Mouse (Mus musculus): ENCODE data around the gene Olfr324. TPM values are rescaled to one million over a fixed set of nuclear protein-coding genes. Genes with fewer than 3 reads are reported as not detected.

Gene Olfr324
- polyA plus RNA-seq, 1 experiment: not detected

DNA sequence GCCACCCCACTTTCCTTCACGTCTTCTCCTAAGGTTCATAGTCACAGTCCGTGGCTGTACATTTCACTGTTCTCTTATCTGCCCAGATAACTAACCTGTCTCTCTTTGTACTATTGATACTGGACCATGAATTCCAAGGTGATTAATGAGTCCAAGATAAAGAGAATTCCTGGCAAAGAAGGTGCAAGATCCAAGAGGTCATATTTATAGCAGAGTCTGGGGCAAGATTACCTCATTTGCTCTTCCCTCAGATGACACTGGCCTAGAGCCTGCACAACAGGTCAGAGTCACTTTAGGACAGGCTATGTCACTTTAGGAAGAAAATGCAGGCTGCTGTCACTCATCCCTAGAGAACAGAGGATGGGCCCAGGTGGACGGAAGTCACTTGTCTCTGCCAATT is 10.3 kb downstream of the Olfr324 start:
- no peak overlapping the region for H3K27ac ChIP-seq (ENCODE audit: insufficient read depth, low read length)
- TF ChIP-seq CTCF (IDR thresholded peaks at IDR 0.05; ENCODE audit: low read depth, low read length): no peak
- no peak for TF ChIP-seq EP300 (IDR thresholded peaks at IDR 0.05; ENCODE audit: insufficient read depth, low read depth, low read length)
- no peak for TF ChIP-seq POLR2A (IDR thresholded peaks at IDR 0.05; ENCODE audit: insufficient read depth, low read length)
- H3K36me3 ChIP-seq (ENCODE audit: control insufficient read depth, insufficient read depth, low read length, poor library complexity, severe bottlenecking): no peaks in the 10 kb centered on the region
- H3K4me1 ChIP-seq (ENCODE audit: control insufficient read depth, insufficient read depth, low read length): no peaks in the 10 kb centered on the region
- no peak overlapping the region for H3K4me3 ChIP-seq (ENCODE audit: low read depth, low read length)
- no peaks in the 10 kb centered on the region for H3K9me3 ChIP-seq (replicated peaks; ENCODE audit: control insufficient read depth, insufficient read depth, low read length, poor library complexity, severe bottlenecking)
- no peak overlapping the region for H3K9ac ChIP-seq (ENCODE audit: low read depth, poor library complexity, severe bottlenecking)
- no peaks in the 10 kb centered on the region; the same call in 1 of the 2 replicates for H3K27me3 ChIP-seq (ENCODE audit: control insufficient read depth, insufficient read depth, low read length, poor library complexity, severe bottlenecking)

DNA sequence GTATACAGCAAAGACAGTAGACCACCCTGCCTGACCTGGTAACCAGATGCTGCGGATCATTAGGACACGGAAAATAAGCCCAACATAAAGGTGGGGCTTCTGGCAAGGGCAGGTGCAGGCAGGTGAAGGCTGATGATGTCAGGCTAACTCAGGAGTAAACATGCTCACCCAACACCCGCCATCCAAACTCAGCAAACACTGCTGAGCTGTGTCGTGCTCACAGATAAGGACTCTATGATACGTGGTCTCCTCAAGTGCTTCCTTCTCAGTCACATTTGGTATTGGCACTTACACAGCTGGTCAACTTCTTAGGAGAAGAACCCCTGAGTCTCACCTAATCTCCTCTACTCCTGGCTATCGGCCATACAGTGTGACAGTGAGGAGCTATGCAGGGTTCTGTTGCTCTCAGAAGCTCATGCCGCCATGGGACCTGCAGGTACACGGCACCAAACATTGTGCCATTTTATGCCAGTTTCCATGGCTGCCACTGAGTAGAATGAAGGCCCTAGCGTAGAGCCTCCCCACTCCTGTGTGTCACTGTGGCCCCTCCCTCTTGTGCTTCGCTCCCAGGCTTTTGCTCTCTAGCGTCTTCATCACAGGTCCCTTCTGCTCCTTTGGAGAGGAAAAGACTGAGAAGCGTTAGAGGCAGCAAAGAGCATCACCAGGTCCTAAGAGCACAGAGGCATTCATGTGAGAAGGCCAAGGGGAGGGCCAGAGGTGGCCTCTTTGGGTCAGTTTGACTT is 11.4 kb downstream of the Olfr324 start:
- no peaks in the 10 kb centered on the region for H3K36me3 ChIP-seq (ENCODE audit: control insufficient read depth, insufficient read depth, low read length, poor library complexity, severe bottlenecking)
- no peak overlapping the region for H3K4me3 ChIP-seq (ENCODE audit: low read depth, low read length)
- no peak for TF ChIP-seq CTCF (IDR thresholded peaks at IDR 0.05; ENCODE audit: low read depth, low read length)
- no peaks in the 10 kb centered on the region for H3K9me3 ChIP-seq (replicated peaks; ENCODE audit: control insufficient read depth, insufficient read depth, low read length, poor library complexity, severe bottlenecking)
- no peaks in the 10 kb centered on the region for H3K4me1 ChIP-seq (ENCODE audit: control insufficient read depth, insufficient read depth, low read length)
- H3K9ac ChIP-seq (ENCODE audit: low read depth, poor library complexity, severe bottlenecking): no peak overlapping the region
- no peak overlapping the region for H3K27ac ChIP-seq (ENCODE audit: insufficient read depth, low read length)
- no peaks in the 10 kb centered on the region; the same call in 1 of the 2 replicates for H3K27me3 ChIP-seq (ENCODE audit: control insufficient read depth, insufficient read depth, low read length, poor library complexity, severe bottlenecking)

- Histone ChIP-seq H3K36me3 (ENCODE audit: control insufficient read depth, insufficient read depth, low read length, poor library complexity, severe bottlenecking) (no peaks in the 10 kb centered on the region), H3K9me3 (replicated peaks; ENCODE audit: control insufficient read depth, insufficient read depth, low read length, poor library complexity, severe bottlenecking) (no peaks in the 10 kb centered on the region), H3K9ac (ENCODE audit: low read depth, poor library complexity, severe bottlenecking) (no peak overlapping the region), H3K4me1 (ENCODE audit: control insufficient read depth, insufficient read depth, low read length) (no peaks in the 10 kb centered on the region), H3K4me3 (ENCODE audit: low read depth, low read length) (no peak overlapping the region), H3K27me3 (ENCODE audit: control insufficient read depth, insufficient read depth, low read length, poor library complexity, severe bottlenecking) (no peaks in the 10 kb centered on the region), H3K27ac (ENCODE audit: insufficient read depth, low read length) (no peak overlapping the region)
- TF ChIP-seq POLR2A (IDR thresholded peaks at IDR 0.05; ENCODE audit: insufficient read depth, low read length): no peak
- TF ChIP-seq CTCF (IDR thresholded peaks at IDR 0.05; ENCODE audit: low read depth, low read length): no peak
- no peak for TF ChIP-seq EP300 (IDR thresholded peaks at IDR 0.05; ENCODE audit: insufficient read depth, low read depth, low read length)
Measured at GRCm38 (mm10) chr11:58607030-58607429, 12.1 kb downstream of the Olfr324 start.

- TF ChIP-seq CTCF (IDR thresholded peaks at IDR 0.05; ENCODE audit: low read depth, low read length): no peak
- no peak for TF ChIP-seq EP300 (IDR thresholded peaks at IDR 0.05; ENCODE audit: insufficient read depth, low read depth, low read length)
- no peak for TF ChIP-seq POLR2A (IDR thresholded peaks at IDR 0.05; ENCODE audit: insufficient read depth, low read length)
- Histone ChIP-seq H3K27me3 (ENCODE audit: control insufficient read depth, insufficient read depth, low read length, poor library complexity, severe bottlenecking) (no peaks in the 10 kb centered on the region; the same call in 1 of the 2 replicates), H3K4me1 (ENCODE audit: control insufficient read depth, insufficient read depth, low read length) (no peaks in the 10 kb centered on the region), H3K9ac (ENCODE audit: low read depth, poor library complexity, severe bottlenecking) (no peak overlapping the region), H3K4me3 (ENCODE audit: low read depth, low read length) (no peak overlapping the region), H3K27ac (ENCODE audit: insufficient read depth, low read length) (no peak overlapping the region), H3K9me3 (replicated peaks; ENCODE audit: control insufficient read depth, insufficient read depth, low read length, poor library complexity, severe bottlenecking) (no peaks in the 10 kb centered on the region), H3K36me3 (ENCODE audit: control insufficient read depth, insufficient read depth, low read length, poor library complexity, severe bottlenecking) (no peaks in the 10 kb centered on the region)
Measured at GRCm38 (mm10) chr11:58613359-58613758, 18.4 kb downstream of the Olfr324 start.

DNA sequence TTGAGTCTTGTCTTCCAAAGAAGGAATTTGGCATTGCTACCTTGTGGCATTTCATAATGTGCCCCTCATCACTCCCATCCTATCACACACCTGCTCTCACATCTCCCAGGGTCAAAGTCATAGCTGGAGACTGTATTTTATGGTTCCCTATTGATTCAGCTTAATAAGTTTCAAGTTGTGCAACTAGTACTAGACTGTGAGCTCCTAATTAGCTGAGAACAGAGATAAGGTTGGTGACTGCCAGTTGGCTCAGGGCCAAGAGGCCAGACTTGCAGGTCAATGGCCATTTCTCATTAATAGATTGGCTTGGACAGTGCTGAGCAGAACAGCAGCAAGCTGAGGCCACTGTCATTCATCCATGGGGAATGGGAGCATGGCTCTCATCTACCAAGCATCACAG is 19.6 kb downstream of the Olfr324 start:
- Histone ChIP-seq H3K9me3 (replicated peaks; ENCODE audit: control insufficient read depth, insufficient read depth, low read length, poor library complexity, severe bottlenecking) (no peaks in the 10 kb centered on the region), H3K9ac (ENCODE audit: low read depth, poor library complexity, severe bottlenecking) (no peak overlapping the region), H3K4me1 (ENCODE audit: control insufficient read depth, insufficient read depth, low read length) (no peaks in the 10 kb centered on the region), H3K4me3 (ENCODE audit: low read depth, low read length) (no peak overlapping the region), H3K27me3 (ENCODE audit: control insufficient read depth, insufficient read depth, low read length, poor library complexity, severe bottlenecking) (no peaks in the 10 kb centered on the region; the same call in 1 of the 2 replicates), H3K27ac (ENCODE audit: insufficient read depth, low read length) (no peak overlapping the region), H3K36me3 (ENCODE audit: control insufficient read depth, insufficient read depth, low read length, poor library complexity, severe bottlenecking) (no peaks in the 10 kb centered on the region)
- no peak for TF ChIP-seq POLR2A (IDR thresholded peaks at IDR 0.05; ENCODE audit: insufficient read depth, low read length)
- TF ChIP-seq CTCF (IDR thresholded peaks at IDR 0.05; ENCODE audit: low read depth, low read length): no peak
- TF ChIP-seq EP300 (IDR thresholded peaks at IDR 0.05; ENCODE audit: insufficient read depth, low read depth, low read length): no peak

- no peaks in the 10 kb centered on the region for H3K36me3 ChIP-seq (ENCODE audit: control insufficient read depth, insufficient read depth, low read length, poor library complexity, severe bottlenecking)
- no peak for TF ChIP-seq EP300 (IDR thresholded peaks at IDR 0.05; ENCODE audit: insufficient read depth, low read depth, low read length)
- TF ChIP-seq POLR2A (IDR thresholded peaks at IDR 0.05; ENCODE audit: insufficient read depth, low read length): no peak
- TF ChIP-seq CTCF (IDR thresholded peaks at IDR 0.05; ENCODE audit: low read depth, low read length): no peak
- no peak within 1 kb of the TSS for H3K9ac ChIP-seq (ENCODE audit: low read depth, poor library complexity, severe bottlenecking)
- H3K4me1 ChIP-seq (ENCODE audit: control insufficient read depth, insufficient read depth, low read length): no peaks in the 10 kb centered on the region
- H3K27me3 ChIP-seq (ENCODE audit: control insufficient read depth, insufficient read depth, low read length, poor library complexity, severe bottlenecking): no peaks in the 10 kb centered on the region; the same call in 1 of the 2 replicates
- no peak within 1 kb of the TSS for H3K4me3 ChIP-seq (ENCODE audit: low read depth, low read length)
- no peak within 1 kb of the TSS for H3K27ac ChIP-seq (ENCODE audit: insufficient read depth, low read length)
- H3K9me3 ChIP-seq (replicated peaks; ENCODE audit: control insufficient read depth, insufficient read depth, low read length, poor library complexity, severe bottlenecking): no peaks in the 10 kb centered on the region
Measured at GRCm38 (mm10) chr11:58615975-58616374, 21.1 kb downstream of the Olfr324 start, which contains the start of gene 2210407C18Rik. Gene 2210407C18Rik, minus strand, starts transcription at chr11:58616075.
